Mouse (Mus musculus): ENCODE measurements around the gene Rbfox3.

Gene Rbfox3

GRCm38 (mm10) chr11:118451211-118451610, 460.2 kb downstream of the Rbfox3 start:
- in situ Hi-C loops (cut with MboI, MseI): no loop called here

- in situ Hi-C loops (cut with MboI, MseI): loop anchor here (5.0 kb wide), 1 partner anchor 39 kb away; no protein-coding TSS in a partner anchor
Measured at GRCm38 (mm10) chr11:118448385-118448784, 463.0 kb downstream of the Rbfox3 start.

GRCm38 (mm10) chr11:118447346-118447745, 464.1 kb downstream of the Rbfox3 start:
- in situ Hi-C loops (cut with MboI, MseI): loop anchor here (5.0 kb wide), 1 partner anchor 40 kb away; no protein-coding TSS in a partner anchor

GRCm38 (mm10) chr11:118445843-118446242, 465.6 kb downstream of the Rbfox3 start:
- in situ Hi-C loops (cut with MboI, MseI): loop anchor here (5.0 kb wide), 1 partner anchor 41 kb away; no protein-coding TSS in a partner anchor

GRCm38 (mm10) chr11:118443201-118443970, 468.0 kb downstream of the Rbfox3 start:
- in situ Hi-C loops (cut with MboI, MseI): no loop called here

- in situ Hi-C loops (cut with MboI, MseI): no loop called here
Measured at GRCm38 (mm10) chr11:118442691-118443090, 468.7 kb downstream of the Rbfox3 start.
